Mouse (Mus musculus): ENCODE data around the gene Clec10a.

- TF ChIP-seq CTCF (IDR thresholded peaks at IDR 0.05; ENCODE audit: low read depth) = no peak
- TF ChIP-seq EP300 (IDR thresholded peaks at IDR 0.05; ENCODE audit: low read depth) = no peak
These were observed 60.1 kb downstream of the Clec10a start for GRCm38 (mm10) chr11:70216103-70216502.

All from liver, embryonic 14.5 days (tissue).